Mouse (Mus musculus) neural tube, embryonic 11.5 days (tissue): Measurements from ENCODE around the gene Prkab2. TPM values are rescaled to one million over a fixed set of nuclear protein-coding genes. Genes with fewer than 3 reads are reported as not detected.

Experiments used
- ATAC-seq: fragments of 200-750 bp; cut with Nextera tagmentation; 2 replicates; pipeline ENCODE4 v1.8.0; 2017; ENCODE audit warnings: moderate number of reproducible peaks, mild to moderate bottlenecking, moderate TSS enrichment, moderate library complexity; ENCODE audit not compliant: insufficient read depth, low FRiP score, low TSS enrichment
- DNase-seq: peaks from one replicate; pipeline ENCODE4 v3.0.0-alpha.2; 2015; ENCODE audit warnings: low spot score
- H3K27ac ChIP-seq: fragments of 300-500 bp; sonication (generic); 2 replicates; pipeline ENCODE4 v1.5.1; 2014; ENCODE audit warnings: low read depth, mild to moderate bottlenecking, low read length
- H3K27me3 ChIP-seq: fragments of 300-500 bp; sonication (generic); 2 replicates; pipeline ENCODE4 v1.6.1; 2014; ENCODE audit warnings: mild to moderate bottlenecking, low read length, mixed read lengths; ENCODE audit not compliant: control insufficient read depth, insufficient read depth
- H3K36me3 ChIP-seq: fragments of 300-500 bp; sonication (generic); 2 replicates; pipeline ENCODE4 v1.6.1; 2014; ENCODE audit warnings: mild to moderate bottlenecking, low read length, moderate library complexity, mixed read lengths; ENCODE audit not compliant: control insufficient read depth, insufficient read depth
- H3K4me1 ChIP-seq: fragments of 300-500 bp; sonication (generic); 2 replicates; pipeline ENCODE4 v1.6.1; 2014; ENCODE audit warnings: low read length, mixed read lengths; ENCODE audit not compliant: control insufficient read depth, insufficient read depth
- H3K4me2 ChIP-seq: fragments of 300-500 bp; sonication (generic); 2 replicates; pipeline ENCODE4 v1.6.1; 2014; ENCODE audit warnings: low read depth, mild to moderate bottlenecking, moderate library complexity
- H3K4me3 ChIP-seq: fragments of 300-500 bp; sonication (generic); 2 replicates; pipeline ENCODE4 v1.5.1; 2014; ENCODE audit warnings: low read depth, low read length
- H3K9ac ChIP-seq: fragments of 300-500 bp; sonication (generic); 2 replicates; pipeline ENCODE4 v1.6.1; 2014; ENCODE audit warnings: mild to moderate bottlenecking, low read length
- H3K9me3 ChIP-seq: fragments of 300-500 bp; sonication (generic); 2 replicates; pipeline ENCODE4 v1.6.1; 2016; ENCODE audit warnings: low read length; ENCODE audit not compliant: control insufficient read depth
- WGBS: fragments of 180-500 bp; shearing (Covaris S2); extraction: QIAGEN DNeasy Blood & Tissue Kit; methylation state at CpG from one replicate; pipeline ENCODE4 v1.1.7; 2014; 5-methylcytosine and 5-hydroxymethylcytosine counted together
- polyA plus RNA-seq: library from polyadenylated mRNA; unstranded; fragments of >200 nt; fragmentation: Nextera tagmentation; extraction: Ambion mirVana; gene quantifications from 2 replicates; pipeline ENCODE4 v1.2.1, GENCODE M21; 2014

Gene Prkab2
- polyA plus RNA-seq, 1 experiment from 2014 or later: 7.2 TPM

DNA sequence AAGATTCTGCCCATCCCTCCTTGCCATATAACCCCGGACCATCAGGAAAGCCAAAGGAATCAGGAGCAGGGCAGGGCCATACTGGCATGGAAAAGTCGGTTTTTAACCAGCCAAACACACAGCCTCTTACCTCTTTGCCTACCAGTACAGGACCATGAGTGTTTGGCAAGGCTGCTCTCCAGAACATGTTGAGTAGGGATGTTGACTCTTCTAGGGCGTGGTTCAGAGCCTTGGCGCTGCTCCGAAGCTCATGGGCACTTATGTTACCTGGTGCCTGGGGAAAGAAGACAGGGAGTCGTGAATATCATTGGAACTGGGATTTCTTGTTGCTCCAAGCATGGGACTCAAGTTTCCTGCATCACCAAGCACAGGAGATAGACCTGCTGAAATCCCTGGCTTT, 35.8 kb downstream of the Prkab2 start:
- no peak for DNase-seq
- no peak for ATAC-seq
- Histone ChIP-seq H3K27ac (no peak overlapping the region), H3K4me1 (no peaks in the 10 kb centered on the region), H3K36me3 (no peaks in the 10 kb centered on the region), H3K4me2 (no peak overlapping the region), H3K9ac (no peak overlapping the region), H3K9me3 (no peaks in the 10 kb centered on the region), H3K4me3 (no peak overlapping the region), H3K27me3 (no peaks in the 10 kb centered on the region)
- WGBS: 81% methylated on average over 6 of the region's 6 CpGs

DNA sequence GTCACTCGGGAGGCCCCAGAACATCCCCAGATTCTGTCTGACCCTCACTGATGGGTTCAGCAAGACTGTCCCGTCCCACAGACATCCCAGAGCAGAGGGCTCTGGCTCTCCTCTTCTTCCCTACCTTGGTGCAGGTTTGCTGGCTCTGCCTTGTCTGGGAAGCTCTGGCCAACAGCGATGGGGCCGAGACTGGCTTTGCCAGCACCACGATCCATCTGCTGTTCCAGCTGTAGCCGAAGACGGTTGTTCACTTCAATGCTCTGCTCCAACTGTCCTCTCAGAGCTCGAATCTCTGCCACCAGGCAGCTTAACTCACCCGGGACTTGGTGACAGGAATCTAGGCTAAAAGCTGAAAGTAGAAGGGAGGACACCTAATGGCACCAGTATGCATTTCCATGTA, 38.9 kb downstream of the Prkab2 start:
- Histone ChIP-seq H3K4me2 (no peak overlapping the region), H3K27me3 (no peaks in the 10 kb centered on the region), H3K9me3 (no peaks in the 10 kb centered on the region), H3K4me3 (no peak overlapping the region), H3K36me3 (no peaks in the 10 kb centered on the region), H3K4me1 (no peaks in the 10 kb centered on the region), H3K27ac (no peak overlapping the region), H3K9ac (no peak overlapping the region)
- DNase-seq (no peak), ATAC-seq (no peak)
- 87% methylated on average over 9 of the region's 9 CpGs for WGBS

DNA sequence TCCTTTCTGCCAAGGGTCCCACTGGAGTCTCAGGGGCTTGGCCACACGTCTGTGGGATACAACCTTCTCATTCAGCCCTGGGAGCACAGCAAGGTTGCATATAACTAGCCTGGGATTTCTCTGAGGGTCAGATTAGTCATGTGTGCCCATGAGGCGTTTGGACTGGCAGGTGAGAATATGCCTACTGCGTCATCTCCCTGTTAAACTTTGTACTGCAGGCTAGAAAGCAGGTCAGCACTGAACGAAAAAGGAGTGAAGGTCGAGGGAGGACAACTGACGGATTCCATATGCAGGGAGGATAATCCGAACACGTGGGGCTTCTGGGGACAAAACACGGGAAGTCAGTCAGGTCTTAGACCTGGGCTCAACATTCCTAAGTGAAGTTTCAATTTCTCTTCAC, 39.3 kb downstream of the Prkab2 start:
- Histone ChIP-seq H3K9ac (no peak overlapping the region), H3K4me2 (no peak overlapping the region), H3K9me3 (no peaks in the 10 kb centered on the region), H3K27ac (no peak overlapping the region), H3K4me3 (no peak overlapping the region), H3K27me3 (no peaks in the 10 kb centered on the region), H3K4me1 (no peaks in the 10 kb centered on the region), H3K36me3 (no peaks in the 10 kb centered on the region)
- no peak for ATAC-seq
- DNase-seq: no peak
- WGBS: 85% methylated on average over 9 of the region's 9 CpGs

DNA sequence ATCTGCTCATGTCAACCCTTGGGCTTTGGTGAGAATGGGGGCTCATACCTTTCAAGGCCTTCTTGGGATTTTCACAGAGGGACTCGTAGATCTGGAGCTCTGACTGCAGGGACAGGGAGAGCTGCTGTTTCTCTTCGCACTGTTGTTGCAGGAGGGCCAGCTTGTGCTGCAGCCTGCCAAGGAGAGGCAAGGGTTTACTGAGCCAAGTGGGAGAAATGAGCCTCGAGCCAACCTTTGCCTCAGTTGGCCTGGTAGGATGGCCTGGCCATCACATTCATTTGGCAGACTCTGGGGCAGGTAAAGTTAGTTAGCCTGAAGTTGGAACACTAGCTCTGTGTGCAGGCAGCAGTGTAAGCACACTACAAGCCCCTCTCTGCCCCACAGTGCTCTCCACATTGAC, 41.1 kb downstream of the Prkab2 start:
- WGBS: 79% methylated on average over 3 of the region's 3 CpGs
- H3K9ac ChIP-seq: no peak overlapping the region
- no peak overlapping the region for H3K27ac ChIP-seq
- no peaks in the 10 kb centered on the region for H3K36me3 ChIP-seq
- no peak for ATAC-seq
- no peak overlapping the region for H3K4me2 ChIP-seq
- H3K27me3 ChIP-seq: no peaks in the 10 kb centered on the region
- no peak for DNase-seq
- no peaks in the 10 kb centered on the region for H3K4me1 ChIP-seq
- H3K9me3 ChIP-seq: no peaks in the 10 kb centered on the region
- no peak overlapping the region for H3K4me3 ChIP-seq

DNA sequence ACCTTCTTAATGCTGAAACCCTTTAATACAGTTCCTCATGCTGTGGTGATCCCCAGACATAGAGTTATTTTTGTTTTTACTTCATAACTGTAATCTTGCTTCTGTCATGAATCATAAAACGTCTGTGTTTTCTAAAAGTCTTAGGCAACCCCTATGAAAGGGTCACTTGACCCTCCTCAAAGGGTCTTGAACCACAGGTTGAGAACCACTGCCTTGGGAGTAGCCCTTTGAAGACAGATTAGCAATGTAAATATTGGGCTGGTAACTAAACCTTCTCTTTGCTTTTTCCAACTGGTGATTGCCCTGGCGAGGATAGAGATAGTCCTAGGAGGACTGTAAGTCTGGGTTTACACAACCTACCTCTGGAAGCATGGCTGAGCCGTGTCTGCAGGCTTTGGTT, 43.2 kb downstream of the Prkab2 start:
- WGBS: 61% methylated on average over 3 of the region's 3 CpGs
- H3K4me3 ChIP-seq: no peak overlapping the region

DNA sequence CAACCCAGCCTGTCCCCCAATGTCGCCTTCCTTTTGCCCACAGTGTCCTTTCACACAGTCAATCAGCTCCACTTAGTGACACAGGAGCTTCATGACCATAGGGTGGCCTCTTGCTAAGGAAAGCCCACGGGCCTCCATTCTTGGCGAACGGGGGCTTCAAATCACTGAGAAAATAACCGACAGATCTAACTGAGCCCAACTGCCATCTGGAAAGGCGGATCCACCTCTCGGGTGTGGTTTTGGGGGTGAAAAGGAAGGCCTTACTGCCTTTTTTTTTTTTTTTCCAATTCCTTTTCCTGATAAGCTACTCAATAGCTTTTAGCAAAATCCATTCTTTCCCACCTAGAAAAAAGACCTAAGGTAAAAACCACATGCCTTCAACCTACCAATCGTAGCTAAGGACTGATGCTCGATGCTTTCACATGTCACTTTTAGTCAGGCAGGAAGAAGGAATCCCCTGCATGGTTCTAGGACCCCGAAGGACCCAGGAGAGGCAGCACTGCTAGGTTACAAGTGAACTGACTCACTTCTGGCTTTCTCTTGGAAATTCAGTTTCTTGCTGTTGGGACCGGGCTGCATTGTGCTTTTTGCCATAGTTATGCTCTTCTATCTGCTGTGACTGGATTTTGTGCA, 44.6 kb downstream of the Prkab2 start:
- no peak overlapping the region for H3K4me3 ChIP-seq
- 91% methylated on average over 11 of the region's 11 CpGs for WGBS
- ATAC-seq: no peak

More for the DNA sequence above, 43.2 kb downstream of the Prkab2 start:
- H3K9me3 ChIP-seq: no peaks in the 10 kb centered on the region
- no peaks in the 10 kb centered on the region for H3K27me3 ChIP-seq
- no peak for ATAC-seq
- H3K4me2 ChIP-seq: no peak overlapping the region
- H3K9ac ChIP-seq: no peak overlapping the region
- DNase-seq: no peak
- H3K27ac ChIP-seq: no peak overlapping the region
- H3K36me3 ChIP-seq: no peaks in the 10 kb centered on the region
- H3K4me1 ChIP-seq: no peaks in the 10 kb centered on the region

DNA sequence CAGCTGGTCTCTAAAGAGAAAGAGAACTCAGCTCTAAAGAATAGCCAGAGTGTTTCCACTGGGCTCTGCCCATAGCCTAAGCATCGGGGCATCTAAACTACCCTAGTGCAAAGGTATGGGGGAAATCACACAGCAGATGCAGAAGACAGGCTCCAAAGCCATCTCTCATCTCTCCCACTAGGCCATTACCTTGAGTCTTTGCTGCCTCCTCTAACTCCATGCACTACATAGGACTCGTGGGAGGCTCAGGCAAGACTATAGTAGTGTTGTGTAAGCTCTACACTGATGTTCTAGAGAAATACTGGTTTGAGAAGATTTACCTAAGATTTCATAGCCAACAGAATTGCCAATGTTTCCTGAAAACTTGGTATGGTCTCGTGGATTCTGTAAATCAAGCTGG, 47.5 kb downstream of the Prkab2 start:
- H3K4me3 ChIP-seq: no peak overlapping the region
- no peaks in the 10 kb centered on the region for H3K9me3 ChIP-seq
- no peaks in the 10 kb centered on the region for H3K27me3 ChIP-seq
- no peaks in the 10 kb centered on the region for H3K36me3 ChIP-seq
- ATAC-seq (no peak), DNase-seq (no peak)
- no peaks in the 10 kb centered on the region for H3K4me1 ChIP-seq
- 77% methylated on average over 3 of the region's 3 CpGs for WGBS
- H3K27ac ChIP-seq: no peak overlapping the region
- no peak overlapping the region for H3K4me2 ChIP-seq
- H3K9ac ChIP-seq: no peak overlapping the region

More for the DNA sequence above, 44.6 kb downstream of the Prkab2 start:
- Histone ChIP-seq H3K9ac (no peak overlapping the region), H3K27ac (no peak overlapping the region), H3K27me3 (no peaks in the 10 kb centered on the region), H3K9me3 (no peaks in the 10 kb centered on the region), H3K36me3 (no peaks in the 10 kb centered on the region), H3K4me1 (no peaks in the 10 kb centered on the region), H3K4me2 (no peak overlapping the region)
- no peak for DNase-seq

DNA sequence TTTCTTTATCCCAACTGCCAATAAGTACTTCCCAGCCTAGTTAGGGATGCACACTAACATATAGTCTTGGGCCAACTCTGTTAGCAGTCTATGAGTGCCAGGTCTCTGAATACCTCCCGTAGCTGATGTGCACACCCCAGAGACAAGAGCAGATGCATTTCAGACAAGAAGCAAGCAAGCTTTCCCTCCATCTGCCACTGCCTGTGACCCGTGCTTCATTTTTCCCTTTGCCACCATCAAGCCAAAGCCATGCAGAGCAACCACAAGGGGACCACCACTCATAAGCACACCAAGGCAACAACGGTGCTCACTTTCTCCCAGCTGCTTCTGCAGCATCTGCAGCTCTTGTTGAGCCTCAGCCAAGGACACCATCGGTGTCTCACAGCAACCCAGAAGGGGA, 48.6 kb downstream of the Prkab2 start:
- Histone ChIP-seq H3K4me1 (no peaks in the 10 kb centered on the region), H3K27ac (no peak overlapping the region), H3K36me3 (no peaks in the 10 kb centered on the region), H3K9me3 (no peaks in the 10 kb centered on the region), H3K27me3 (no peaks in the 10 kb centered on the region), H3K4me3 (no peak overlapping the region), H3K9ac (no peak overlapping the region), H3K4me2 (no peak overlapping the region)
- DNase-seq: no peak
- WGBS: 89% methylated on average over 4 of the region's 4 CpGs
- no peak for ATAC-seq

DNA sequence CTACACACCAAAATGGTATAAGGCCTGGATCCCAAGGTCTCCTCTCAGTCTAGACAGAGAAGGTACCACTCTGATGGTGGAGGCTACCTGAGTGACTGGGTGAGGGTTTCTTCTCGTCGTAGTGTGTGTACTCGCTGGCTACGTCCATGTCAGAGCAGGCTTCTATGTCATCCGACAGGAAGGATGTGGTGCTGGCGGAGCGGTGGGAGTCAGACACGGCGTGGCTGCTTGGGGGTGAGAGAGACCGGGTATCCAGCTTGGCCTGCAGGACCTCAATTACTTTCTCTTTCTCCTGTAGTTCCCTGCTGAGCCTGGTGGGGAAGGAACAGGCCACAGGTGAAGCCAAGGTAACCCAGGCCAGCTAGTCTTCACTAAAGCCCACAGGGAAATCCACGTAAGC, 52.1 kb downstream of the Prkab2 start:
- H3K4me3 ChIP-seq: no peak overlapping the region
- no peaks in the 10 kb centered on the region for H3K27me3 ChIP-seq
- no peak overlapping the region for H3K27ac ChIP-seq
- H3K4me1 ChIP-seq: no peaks in the 10 kb centered on the region
- no peak overlapping the region for H3K9ac ChIP-seq
- no peaks in the 10 kb centered on the region for H3K9me3 ChIP-seq
- DNase-seq (no peak), ATAC-seq (no peak)
- no peak overlapping the region for H3K4me2 ChIP-seq
- H3K36me3 ChIP-seq: no peaks in the 10 kb centered on the region
- 90% methylated on average over 11 of the region's 11 CpGs for WGBS
